Mouse (Mus musculus): ENCODE results near the gene Tex50. TPM values are rescaled to one million over a fixed set of nuclear protein-coding genes. Genes with fewer than 3 reads are reported as not detected.
"Not testable (repeated sequence)": the region's sequence is repeated elsewhere in the genome, so short reads cannot be mapped to it uniquely, and the experiment has no call there.

Tex50 gene
- polyA plus RNA-seq, 1 experiment from 2014 or later: 0.17 TPM

DNA sequence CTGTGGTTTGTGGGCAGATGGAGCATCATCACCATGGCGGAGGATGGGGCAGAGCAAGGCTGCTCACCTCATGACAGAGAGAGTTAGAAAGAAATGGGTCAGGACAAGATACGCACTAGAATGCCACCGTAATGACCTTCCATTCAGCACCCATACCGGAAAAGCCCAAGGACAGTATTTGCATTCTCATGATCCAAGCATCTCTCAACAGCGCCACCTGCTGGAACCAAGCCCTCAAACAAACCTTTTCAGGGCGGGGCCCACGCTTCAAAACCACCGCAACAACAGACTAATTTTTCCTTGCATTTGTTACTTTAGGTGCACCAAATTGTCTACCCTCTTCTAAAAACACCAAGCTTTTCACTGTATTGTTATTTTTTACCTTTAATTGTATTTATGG is 21.6 kb upstream of the Tex50 start:
- no peaks in the 10 kb centered on the region for H3K4me1 ChIP-seq (ENCODE audit: control insufficient read depth, insufficient read depth, low read length)
- no peak overlapping the region for H3K4me3 ChIP-seq (ENCODE audit: low read depth, low read length)
- H3K4me2 ChIP-seq: no peak overlapping the region
- H3K36me3 ChIP-seq (ENCODE audit: control insufficient read depth, insufficient read depth, low read length): no peaks in the 10 kb centered on the region
- WGBS (ENCODE audit: insufficient replicate concordance): 47% methylated on average over 8 of the region's 8 CpGs
- H3K27ac ChIP-seq (ENCODE audit: low read depth, low read length): no peak overlapping the region
- ATAC-seq (replicated peaks; ENCODE audit: insufficient number of reproducible peaks, low FRiP score, low TSS enrichment): no peak
- H3K9ac ChIP-seq (ENCODE audit: low read depth, low read length): no peak overlapping the region
- no peaks in the 10 kb centered on the region for H3K9me3 ChIP-seq (replicated peaks; ENCODE audit: control insufficient read depth, low read length)
- no peaks in the 10 kb centered on the region for H3K27me3 ChIP-seq (ENCODE audit: control insufficient read depth, insufficient read depth, low read length)

DNA sequence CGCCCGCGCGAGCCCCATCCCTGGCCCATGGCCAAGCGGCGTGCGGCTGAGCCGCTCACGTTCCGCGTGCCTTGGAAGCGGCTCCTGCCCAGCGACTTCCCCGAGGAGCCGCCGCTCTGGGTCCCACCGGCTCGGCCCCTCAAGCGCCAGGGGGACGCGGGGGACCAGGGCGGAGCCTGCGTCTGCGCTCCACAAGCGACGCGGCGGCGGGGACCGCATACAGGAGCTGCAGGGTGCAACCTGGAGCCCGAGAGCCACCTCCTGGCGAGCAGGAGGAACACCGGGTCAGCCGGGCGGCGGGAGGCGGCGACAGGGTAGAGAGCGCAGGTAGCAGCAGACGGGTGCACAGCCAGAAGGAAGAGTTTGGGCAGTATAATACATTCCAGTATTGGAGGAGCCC is 11.5 kb upstream of the Tex50 start:
- Histone ChIP-seq H3K9ac (ENCODE audit: low read depth, low read length) (peak overlapping the region; percentile 65; the same call in 1 of the 2 replicates), H3K36me3 (ENCODE audit: control insufficient read depth, insufficient read depth, low read length) (no peaks in the 10 kb centered on the region), H3K27ac (ENCODE audit: low read depth, low read length) (no peak overlapping the region), H3K4me1 (ENCODE audit: control insufficient read depth, insufficient read depth, low read length) (no peaks in the 10 kb centered on the region), H3K27me3 (ENCODE audit: control insufficient read depth, insufficient read depth, low read length) (peaks cover 24% of the 10 kb centered on the region), H3K9me3 (replicated peaks; ENCODE audit: control insufficient read depth, low read length) (no peaks in the 10 kb centered on the region), H3K4me3 (ENCODE audit: low read depth, low read length) (peak overlapping the region; percentile 55), H3K4me2 (peak overlapping the region; percentile 80)
- peak; percentile 73; the same call in 1 of the 2 replicates for ATAC-seq (replicated peaks; ENCODE audit: insufficient number of reproducible peaks, low FRiP score, low TSS enrichment)
- 1% methylated on average over 40 of the region's 40 CpGs for WGBS (ENCODE audit: insufficient replicate concordance)

DNA sequence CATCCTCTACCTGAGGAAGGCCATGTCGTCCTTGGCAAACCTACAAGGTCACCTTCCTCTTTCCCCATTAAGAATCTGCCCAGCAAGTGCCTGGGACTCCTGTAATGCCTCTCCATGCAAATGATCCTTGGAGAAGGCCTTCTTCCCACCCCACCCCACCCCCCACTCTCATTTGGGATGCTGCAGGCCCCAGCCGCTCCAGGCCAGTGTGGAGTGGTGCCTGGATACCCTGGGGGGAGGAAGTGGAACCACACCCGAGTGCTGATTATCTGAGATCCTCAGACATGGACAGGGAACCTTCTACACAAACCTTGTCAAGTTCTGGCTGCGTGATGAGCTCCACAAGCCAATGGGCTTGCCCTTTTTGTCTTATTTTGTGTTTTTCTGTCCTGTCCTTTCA is 1.2 kb upstream of the Tex50 start:
- no peaks in the 10 kb centered on the region for H3K4me1 ChIP-seq (ENCODE audit: control insufficient read depth, insufficient read depth, low read length)
- H3K36me3 ChIP-seq (ENCODE audit: control insufficient read depth, insufficient read depth, low read length): no peaks in the 10 kb centered on the region
- no peak overlapping the region for H3K27ac ChIP-seq (ENCODE audit: low read depth, low read length)
- no peaks in the 10 kb centered on the region; the same call in 1 of the 2 replicates for H3K9me3 ChIP-seq (replicated peaks; ENCODE audit: control insufficient read depth, low read length)
- H3K4me2 ChIP-seq: no peak overlapping the region
- H3K4me3 ChIP-seq (ENCODE audit: low read depth, low read length): no peak overlapping the region
- H3K27me3 ChIP-seq (ENCODE audit: control insufficient read depth, insufficient read depth, low read length): no peaks in the 10 kb centered on the region
- ATAC-seq (replicated peaks; ENCODE audit: insufficient number of reproducible peaks, low FRiP score, low TSS enrichment): no peak
- 57% methylated on average over 4 of the region's 4 CpGs for WGBS (ENCODE audit: insufficient replicate concordance)
- H3K9ac ChIP-seq (ENCODE audit: low read depth, low read length): no peak overlapping the region

- ATAC-seq (replicated peaks; ENCODE audit: insufficient number of reproducible peaks, low FRiP score, low TSS enrichment): no peak
- no peak overlapping the region for H3K9ac ChIP-seq (ENCODE audit: low read depth, low read length)
Observed at GRCm38 (mm10) chr1:161156546-161156945, 2.6 kb downstream of the Tex50 start.

DNA sequence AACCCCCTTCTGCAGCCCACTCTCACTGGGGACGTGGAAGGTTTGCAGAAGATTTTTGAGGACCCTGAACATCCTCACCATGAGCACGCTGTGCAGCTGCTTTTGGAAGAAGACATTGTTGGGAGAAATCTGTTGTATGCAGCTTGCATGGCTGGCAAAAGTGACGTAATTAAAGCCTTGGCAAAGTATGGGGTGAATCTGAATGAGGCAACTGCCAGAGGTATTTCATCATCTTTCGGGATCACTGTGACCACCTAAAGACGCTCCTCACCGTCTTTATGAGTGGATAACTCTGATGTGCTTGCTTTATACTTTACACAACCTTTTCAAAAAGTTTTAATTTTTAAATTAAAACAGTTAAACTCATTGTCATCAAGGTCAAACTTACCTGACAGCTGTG is 8.0 kb downstream of the Tex50 start:
- H3K4me1 ChIP-seq (ENCODE audit: control insufficient read depth, insufficient read depth, low read length): no peaks in the 10 kb centered on the region
- no peaks in the 10 kb centered on the region for H3K9me3 ChIP-seq (replicated peaks; ENCODE audit: control insufficient read depth, low read length)
- H3K4me2 ChIP-seq: no peak overlapping the region
- no peaks in the 10 kb centered on the region for H3K27me3 ChIP-seq (ENCODE audit: control insufficient read depth, insufficient read depth, low read length)
- no peak overlapping the region for H3K27ac ChIP-seq (ENCODE audit: low read depth, low read length)
- no peak overlapping the region for H3K4me3 ChIP-seq (ENCODE audit: low read depth, low read length)
- no peak overlapping the region for H3K9ac ChIP-seq (ENCODE audit: low read depth, low read length)
- ATAC-seq (replicated peaks; ENCODE audit: insufficient number of reproducible peaks, low FRiP score, low TSS enrichment): no peak
- WGBS (ENCODE audit: insufficient replicate concordance): 72% methylated on average over 6 of the region's 6 CpGs
- H3K36me3 ChIP-seq (ENCODE audit: control insufficient read depth, insufficient read depth, low read length): no peaks in the 10 kb centered on the region

More at GRCm38 (mm10) chr1:161156546-161156945, 2.6 kb downstream of the Tex50 start:
- Histone ChIP-seq H3K4me2 (no peak overlapping the region), H3K4me1 (ENCODE audit: control insufficient read depth, insufficient read depth, low read length) (no peaks in the 10 kb centered on the region), H3K27ac (ENCODE audit: low read depth, low read length) (no peak overlapping the region), H3K9me3 (replicated peaks; ENCODE audit: control insufficient read depth, low read length) (no peaks in the 10 kb centered on the region), H3K4me3 (ENCODE audit: low read depth, low read length) (no peak overlapping the region), H3K36me3 (ENCODE audit: control insufficient read depth, insufficient read depth, low read length) (no peaks in the 10 kb centered on the region), H3K27me3 (ENCODE audit: control insufficient read depth, insufficient read depth, low read length) (no peaks in the 10 kb centered on the region)
- WGBS (ENCODE audit: insufficient replicate concordance): 81% methylated on average over 10 of the region's 10 CpGs

DNA sequence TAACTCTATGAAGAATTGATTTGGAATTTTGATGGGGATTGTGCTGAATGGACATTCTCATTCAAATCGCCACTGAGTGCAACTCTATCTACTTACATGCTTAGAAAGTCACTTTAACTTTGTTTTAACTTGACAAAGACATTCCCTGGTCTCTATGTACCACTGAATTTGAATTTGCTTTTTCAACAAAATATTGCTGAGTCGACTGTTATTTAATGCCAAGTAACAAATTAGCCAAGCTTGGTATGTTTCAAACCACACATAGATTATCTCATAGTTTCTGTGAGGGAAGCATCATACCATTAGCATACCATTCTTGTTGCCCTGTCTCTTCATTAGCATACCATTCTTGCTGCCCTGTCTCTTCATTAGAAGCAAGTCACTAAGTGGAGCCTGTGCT is 11.2 kb downstream of the Tex50 start:
- no peak overlapping the region for H3K4me3 ChIP-seq (ENCODE audit: low read depth, low read length)
- no peak for ATAC-seq (replicated peaks; ENCODE audit: insufficient number of reproducible peaks, low FRiP score, low TSS enrichment)
- WGBS (ENCODE audit: insufficient replicate concordance): 71% methylated on average over 2 of the region's 2 CpGs

GRCm38 (mm10) chr1:161145611-161146010 is 13.5 kb downstream of the Tex50 start:
- H3K9ac ChIP-seq (ENCODE audit: low read depth, low read length); H3K4me1 ChIP-seq (ENCODE audit: control insufficient read depth, insufficient read depth, low read length); H3K27me3 ChIP-seq (ENCODE audit: control insufficient read depth, insufficient read depth, low read length); ATAC-seq (replicated peaks; ENCODE audit: insufficient number of reproducible peaks, low FRiP score, low TSS enrichment); H3K4me2 ChIP-seq; H3K4me3 ChIP-seq (ENCODE audit: low read depth, low read length); H3K36me3 ChIP-seq (ENCODE audit: control insufficient read depth, insufficient read depth, low read length); H3K9me3 ChIP-seq (replicated peaks; ENCODE audit: control insufficient read depth, low read length); H3K27ac ChIP-seq (ENCODE audit: low read depth, low read length): not testable (repeated sequence)
- 78% methylated on average over 8 of the region's 8 CpGs for WGBS (ENCODE audit: insufficient replicate concordance)

More for the DNA sequence above, 11.2 kb downstream of the Tex50 start:
- Histone ChIP-seq H3K4me2 (no peak overlapping the region), H3K4me1 (ENCODE audit: control insufficient read depth, insufficient read depth, low read length) (no peaks in the 10 kb centered on the region), H3K9ac (ENCODE audit: low read depth, low read length) (no peak overlapping the region), H3K9me3 (replicated peaks; ENCODE audit: control insufficient read depth, low read length) (no peaks in the 10 kb centered on the region), H3K27ac (ENCODE audit: low read depth, low read length) (no peak overlapping the region), H3K27me3 (ENCODE audit: control insufficient read depth, insufficient read depth, low read length) (no peaks in the 10 kb centered on the region), H3K36me3 (ENCODE audit: control insufficient read depth, insufficient read depth, low read length) (no peaks in the 10 kb centered on the region)

DNA sequence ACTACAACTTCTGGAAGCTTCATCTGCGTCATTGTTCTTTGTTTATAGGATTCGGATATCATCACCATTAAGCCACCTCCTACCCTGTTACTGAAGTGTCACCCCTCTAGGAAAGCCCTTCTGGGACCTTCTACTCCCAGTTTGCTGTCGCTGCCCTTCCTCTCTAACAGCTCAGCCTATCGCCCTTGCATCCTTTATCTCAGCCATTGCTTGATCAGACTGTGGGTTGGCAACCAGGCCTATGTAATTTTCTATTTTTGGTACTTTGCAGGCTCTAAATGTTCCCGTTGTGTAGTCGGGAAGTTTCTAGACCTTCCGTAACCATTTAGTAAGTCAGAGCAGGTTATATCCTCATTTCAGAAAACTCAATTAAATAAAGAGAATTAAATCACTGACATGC is 15.9 kb downstream of the Tex50 start:
- H3K9ac ChIP-seq (ENCODE audit: low read depth, low read length): no peak overlapping the region
- 65% methylated on average over 7 of the region's 7 CpGs for WGBS (ENCODE audit: insufficient replicate concordance)
- no peak overlapping the region; the same call in 1 of the 2 replicates for H3K4me2 ChIP-seq
- no peaks in the 10 kb centered on the region for H3K9me3 ChIP-seq (replicated peaks; ENCODE audit: control insufficient read depth, low read length)
- H3K27me3 ChIP-seq (ENCODE audit: control insufficient read depth, insufficient read depth, low read length): no peaks in the 10 kb centered on the region
- no peaks in the 10 kb centered on the region for H3K36me3 ChIP-seq (ENCODE audit: control insufficient read depth, insufficient read depth, low read length)
- no peaks in the 10 kb centered on the region for H3K4me1 ChIP-seq (ENCODE audit: control insufficient read depth, insufficient read depth, low read length)
- H3K4me3 ChIP-seq (ENCODE audit: low read depth, low read length): no peak overlapping the region
- H3K27ac ChIP-seq (ENCODE audit: low read depth, low read length): no peak overlapping the region
- no peak for ATAC-seq (replicated peaks; ENCODE audit: insufficient number of reproducible peaks, low FRiP score, low TSS enrichment)

- Histone ChIP-seq H3K4me2 (peak within 1 kb of the TSS; percentile 81), H3K4me3 (ENCODE audit: low read depth, low read length) (peak within 1 kb of the TSS; percentile 50), H3K27me3 (ENCODE audit: control insufficient read depth, insufficient read depth, low read length) (no peaks in the 10 kb centered on the region), H3K9ac (ENCODE audit: low read depth, low read length) (peak within 1 kb of the TSS; percentile 63), H3K27ac (ENCODE audit: low read depth, low read length) (no peak within 1 kb of the TSS), H3K4me1 (ENCODE audit: control insufficient read depth, insufficient read depth, low read length) (no peaks in the 10 kb centered on the region), H3K36me3 (ENCODE audit: control insufficient read depth, insufficient read depth, low read length) (no peaks in the 10 kb centered on the region), H3K9me3 (replicated peaks; ENCODE audit: control insufficient read depth, low read length) (no peaks in the 10 kb centered on the region)
- WGBS (ENCODE audit: insufficient replicate concordance): 5% methylated on average over 33 of the region's 33 CpGs
- ATAC-seq (replicated peaks; ENCODE audit: insufficient number of reproducible peaks, low FRiP score, low TSS enrichment): peak; percentile 74; the same call in 1 of the 2 replicates
Observed at GRCm38 (mm10) chr1:161142531-161143159, 16.5 kb downstream of the Tex50 start, which contains the start of gene Ankrd45. Ankrd45 (plus strand) TSS chr1:161142691.

All from heart, embryonic 11.5 days (tissue).